Comparison of ENCODE assay signal across 16 mouse cellular contexts in the genomic region with DNA sequence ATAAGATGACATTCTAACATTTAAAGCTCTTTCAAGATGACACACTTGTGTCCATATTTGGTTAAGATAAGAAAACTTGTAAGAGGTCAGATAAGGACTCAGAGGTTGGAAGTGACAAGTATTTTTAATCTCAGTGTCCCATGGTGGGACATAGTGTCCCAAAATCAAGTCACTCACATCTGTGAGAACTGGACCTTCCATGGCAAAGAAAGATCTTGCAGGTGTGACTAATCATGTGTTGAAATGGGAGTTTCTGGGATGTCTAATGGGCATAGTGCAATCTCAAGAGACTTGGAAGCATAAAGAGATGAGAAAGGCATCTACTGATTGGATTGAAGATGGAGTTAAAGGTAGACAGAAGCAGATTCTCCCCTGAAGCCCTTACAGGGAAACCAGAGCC.
A peak's percentile ranks its signal among the peaks of the same experiment; 100 is the strongest.
DNase-seq lines count a peak whose midpoint lies in the region; ATAC-seq lines count a peak whose summit lies in the region.
"Had no signal": no experiment of that assay in that cellular context is flagged by ENCODE, and none has a peak within 500 bp of the region (broad histone marks: within the 10 kb centered on the region; RNA-seq: fewer than 3 reads in every experiment).

No protein-coding gene starts in this region.

- no peaks in the 10 kb centered on the region for H3K9me3 ChIP-seq in heart, embryonic 12.5 days (replicated peaks)
- H3K9me3 ChIP-seq in embryonic facial prominence, embryonic 11.5 days (replicated peaks; ENCODE audit: control insufficient read depth, low read length) = no peaks in the 10 kb centered on the region
- H3K9me3 ChIP-seq in embryonic facial prominence, embryonic 15.5 days (replicated peaks) = no peaks in the 10 kb centered on the region
- no peaks in the 10 kb centered on the region for H3K9me3 ChIP-seq in limb, embryonic 15.5 days
- H3K9me3 ChIP-seq: hindbrain, embryonic 15.5 days; midbrain, embryonic 15.5 days; neural tube, embryonic 13.5 days had no signal

- intact Hi-C loops in heart, postnatal 36 days (cut with DNase I) = no loop called here

- H3K36me3 ChIP-seq in heart, embryonic 12.5 days = no peaks in the 10 kb centered on the region
- no peaks in the 10 kb centered on the region for H3K36me3 ChIP-seq in embryonic facial prominence, embryonic 11.5 days (replicated peaks; ENCODE audit: control insufficient read depth, insufficient read depth, low read depth, low read length)
- no peaks in the 10 kb centered on the region for H3K36me3 ChIP-seq in embryonic facial prominence, embryonic 15.5 days
- H3K36me3 ChIP-seq in limb, embryonic 15.5 days = no peaks in the 10 kb centered on the region
- H3K36me3 ChIP-seq: hindbrain, embryonic 15.5 days; midbrain, embryonic 15.5 days; neural tube, embryonic 13.5 days had no signal

- H3K4me3 ChIP-seq in heart, embryonic 12.5 days = no peak overlapping the region
- H3K4me3 ChIP-seq in embryonic facial prominence, embryonic 11.5 days (ENCODE audit: low read depth, low read length) = no peak overlapping the region
- no peak overlapping the region for H3K4me3 ChIP-seq in embryonic facial prominence, embryonic 15.5 days (replicated peaks)
- no peak overlapping the region for H3K4me3 ChIP-seq in limb, embryonic 15.5 days
- H3K4me3 ChIP-seq: hindbrain, embryonic 15.5 days; midbrain, embryonic 15.5 days; neural tube, embryonic 13.5 days had no signal

- ATAC-seq in heart, embryonic 12.5 days (ENCODE audit: insufficient number of reproducible peaks, low FRiP score) = no peak
- no peak for ATAC-seq in embryonic facial prominence, embryonic 11.5 days (replicated peaks; ENCODE audit: insufficient number of reproducible peaks, low FRiP score, low TSS enrichment, low read depth)
- no peak for ATAC-seq in embryonic facial prominence, embryonic 15.5 days (ENCODE audit: insufficient number of reproducible peaks, low FRiP score, low TSS enrichment, low read depth)
- ATAC-seq in limb, embryonic 15.5 days (ENCODE audit: insufficient number of reproducible peaks, low FRiP score, low TSS enrichment, low read depth) = no peak
- ATAC-seq: midbrain, embryonic 15.5 days had no signal

- DNase-seq in heart, postnatal 36 days = peak; percentile 9 to 12
- no peak for DNase-seq in embryonic facial prominence, embryonic 11.5 days (ENCODE audit: low spot score)
- DNase-seq in retina, postnatal 1 day = no peak
- no peak for DNase-seq in adrenal gland, postnatal 14 days
- DNase-seq: cerebellum, adult 11 months; cerebellum, adult 9-11 months; left cerebral cortex, postnatal 4 days; lung, embryonic 14.5 days; thymus, postnatal 36 days had no signal

- no peaks in the 10 kb centered on the region for H3K4me1 ChIP-seq in heart, embryonic 12.5 days (replicated peaks)
- H3K4me1 ChIP-seq in embryonic facial prominence, embryonic 11.5 days (ENCODE audit: control insufficient read depth, insufficient read depth, low read length) = no peaks in the 10 kb centered on the region
- H3K4me1 ChIP-seq in embryonic facial prominence, embryonic 15.5 days = 0 out of 2 replicates have a peak, but pooled peaks cover 3% of the 10 kb centered on the region
- H3K4me1 ChIP-seq in limb, embryonic 15.5 days = peaks cover 3% of the 10 kb centered on the region; the same call in 1 of the 2 replicates
- H3K4me1 ChIP-seq: hindbrain, embryonic 15.5 days; midbrain, embryonic 15.5 days; neural tube, embryonic 13.5 days had no signal

- H3K27me3 ChIP-seq in heart, embryonic 12.5 days (replicated peaks) = no peaks in the 10 kb centered on the region
- H3K27me3 ChIP-seq in embryonic facial prominence, embryonic 11.5 days (ENCODE audit: control insufficient read depth, insufficient read depth, low read length) = no peaks in the 10 kb centered on the region
- H3K27me3 ChIP-seq in embryonic facial prominence, embryonic 15.5 days = no peaks in the 10 kb centered on the region
- no peaks in the 10 kb centered on the region for H3K27me3 ChIP-seq in limb, embryonic 15.5 days
- H3K27me3 ChIP-seq: hindbrain, embryonic 15.5 days; midbrain, embryonic 15.5 days; neural tube, embryonic 13.5 days had no signal

- H3K9ac ChIP-seq in heart, embryonic 12.5 days = no peak overlapping the region
- no peak overlapping the region for H3K9ac ChIP-seq in embryonic facial prominence, embryonic 11.5 days (replicated peaks; ENCODE audit: low read length)
- no peak overlapping the region for H3K9ac ChIP-seq in embryonic facial prominence, embryonic 15.5 days
- no peak overlapping the region for H3K9ac ChIP-seq in limb, embryonic 15.5 days
- H3K9ac ChIP-seq: hindbrain, embryonic 15.5 days; liver, embryonic 14.5 days; lung, embryonic 14.5 days; midbrain, embryonic 15.5 days; neural tube, embryonic 13.5 days had no signal

- H3K4me2 ChIP-seq in heart, embryonic 12.5 days = no peak overlapping the region
- H3K4me2 ChIP-seq in embryonic facial prominence, embryonic 11.5 days (ENCODE audit: low read depth, low read length) = no peak overlapping the region
- no peak overlapping the region for H3K4me2 ChIP-seq in embryonic facial prominence, embryonic 15.5 days (replicated peaks)
- H3K4me2 ChIP-seq in limb, embryonic 15.5 days = no peak overlapping the region
- H3K4me2 ChIP-seq: hindbrain, embryonic 15.5 days; lung, embryonic 14.5 days; midbrain, embryonic 15.5 days; neural tube, embryonic 13.5 days had no signal

- H3K27ac ChIP-seq in heart, embryonic 12.5 days (ENCODE audit: poor library complexity, severe bottlenecking) = no peak overlapping the region
- peak overlapping the region; percentile 70; the same call in 1 of the 2 replicates for H3K27ac ChIP-seq in embryonic facial prominence, embryonic 11.5 days (replicated peaks; ENCODE audit: low read depth, low read length)
- H3K27ac ChIP-seq in embryonic facial prominence, embryonic 15.5 days (replicated peaks) = peak overlapping the region; percentile 52; the same call in 1 of the 2 replicates
- H3K27ac ChIP-seq in limb, embryonic 15.5 days = peak overlapping the region; percentile 57; the same call in 1 of the 2 replicates
- H3K27ac ChIP-seq: hindbrain, embryonic 15.5 days; liver, embryonic 14.5 days; midbrain, embryonic 15.5 days; neural tube, embryonic 13.5 days had no signal

Comparison
In these comparisons a context has a peak if more than half of its experiments do, and no peak if none do; other contexts are left out.
1. DNase-seq: peak in heart, postnatal 36 days (2 of 2); none in embryonic facial prominence, embryonic 11.5 days (single experiment), retina, postnatal 1 day (single experiment) and adrenal gland, postnatal 14 days (single experiment).